Mouse (Mus musculus) kidney, postnatal 36 days (tissue): ENCODE results near the gene Rhox3g.
"Not testable (repeated sequence)": the region's sequence is repeated elsewhere in the genome, so short reads cannot be mapped to it uniquely, and the experiment has no call there.

Experiments used
- DNase-seq, 2 experiments: peaks; one replicate each; pipeline ENCODE4 v3.0.0; 2021 to 2022; ENCODE audit warnings: mixed read lengths in 2 of 2

Gene Rhox3g

GRCm38 (mm10) chrX:37628512-37628911 is at the start of gene Rhox3g:
Gene Rhox3g, minus strand, starts transcription at chrX:37628612.
- DNase-seq = not testable (repeated sequence)

GRCm38 (mm10) chrX:37673177-37673576 is 44.8 kb upstream of the Rhox3g start, which contains the start of gene Rhox2h:
Gene Rhox2h, minus strand, starts transcription at chrX:37673277.
- DNase-seq = not testable (repeated sequence)

- not testable (repeated sequence) for DNase-seq
Observed at GRCm38 (mm10) chrX:37668664-37669063, 40.3 kb upstream of the Rhox3g start, which contains the start of gene Rhox3h. Gene Rhox3h, minus strand, starts transcription at chrX:37668764.

- DNase-seq = not testable (repeated sequence)
Observed at GRCm38 (mm10) chrX:37651227-37651626, 22.8 kb upstream of the Rhox3g start, which contains the start of gene Rhox4g. Gene Rhox4g, minus strand, starts transcription at chrX:37651327.

GRCm38 (mm10) chrX:37643370-37643769 is 15.0 kb upstream of the Rhox3g start, which contains the start of gene Rhox2g:
Gene Rhox2g, minus strand, starts transcription at chrX:37643470.
- DNase-seq = not testable (repeated sequence)

GRCm38 (mm10) chrX:37607604-37608003 is 20.8 kb downstream of the Rhox3g start, which contains the start of gene Rhox4f:
Gene Rhox4f, minus strand, starts transcription at chrX:37607704.
- not testable (repeated sequence) for DNase-seq

- not testable (repeated sequence) for DNase-seq
Observed at GRCm38 (mm10) chrX:37580692-37581091, 47.7 kb downstream of the Rhox3g start, which contains the start of gene Rhox3f. Gene Rhox3f, plus strand, starts transcription at chrX:37580992.
